Mouse (Mus musculus) forebrain, embryonic 14.5 days (tissue): ENCODE measurements around the gene Gsg1l. TPM values are rescaled to one million over a fixed set of nuclear protein-coding genes. Genes with fewer than 3 reads are reported as not detected.

ENCODE experiments used
- ATAC-seq: fragments of 200-750 bp; cut with Nextera tagmentation; 2 replicates; pipeline ENCODE4 v1.8.0; 2017; ENCODE audit warnings: mild to moderate bottlenecking, moderate library complexity
- DNase-seq: peaks from one replicate; pipeline ENCODE4 v3.0.0-alpha.2; 2015; ENCODE audit warnings: low spot score
- H3K27ac ChIP-seq: fragments of 300-500 bp; sonication (generic); 2 replicates; pipeline ENCODE4 v1.5.1; 2014; ENCODE audit warnings: low read depth, mild to moderate bottlenecking, control low read depth, low read length, moderate library complexity
- H3K27me3 ChIP-seq: fragments of 300-500 bp; sonication (generic); replicated peaks from 2 replicates; pipeline ENCODE4 v1.6.1; 2014; ENCODE audit warnings: low read length, control low read depth, mixed read lengths; ENCODE audit not compliant: control insufficient read depth, insufficient read depth
- H3K36me3 ChIP-seq: fragments of 300-500 bp; sonication (generic); 2 replicates; pipeline ENCODE4 v1.6.1; 2014; ENCODE audit warnings: low read length, control low read depth; ENCODE audit not compliant: control insufficient read depth, insufficient read depth
- H3K4me1 ChIP-seq: fragments of 300-500 bp; sonication (generic); 2 replicates; pipeline ENCODE4 v1.6.1; 2014; ENCODE audit warnings: antibody characterized with exemption, low read length, control low read depth; ENCODE audit not compliant: control insufficient read depth, insufficient read depth
- H3K4me2 ChIP-seq: fragments of 300-500 bp; sonication (generic); 2 replicates; pipeline ENCODE4 v1.6.1; 2014; ENCODE audit warnings: mild to moderate bottlenecking, control low read depth, low read length
- H3K4me3 ChIP-seq: fragments of 300-500 bp; sonication (generic); 2 replicates; pipeline ENCODE4 v1.5.1; 2014; ENCODE audit warnings: low read depth, low read length, control low read depth
- H3K9ac ChIP-seq: fragments of 300-500 bp; sonication (generic); 2 replicates; pipeline ENCODE4 v1.6.1; 2014; ENCODE audit warnings: mild to moderate bottlenecking, low read length, control low read depth, moderate library complexity
- H3K9me3 ChIP-seq: fragments of 300-500 bp; sonication (generic); replicated peaks from 2 replicates; pipeline ENCODE4 v1.6.1; 2016; ENCODE audit warnings: low read length, control low read depth, mixed read lengths; ENCODE audit not compliant: control insufficient read depth
- WGBS: fragments of 180-500 bp; shearing (Covaris S2); extraction: QIAGEN DNeasy Blood & Tissue Kit; methylation state at CpG from one replicate; pipeline ENCODE4 v1.1.7; 2014; 5-methylcytosine and 5-hydroxymethylcytosine counted together
- polyA plus RNA-seq: library from polyadenylated mRNA; unstranded; fragments of >200 nt; fragmentation: Nextera tagmentation; extraction: Ambion mirVana; gene quantifications from 2 replicates; pipeline ENCODE4 v1.2.1, GENCODE M21; 2014

Gene Gsg1l
- 5.0 TPM in 2 replicates for polyA plus RNA-seq

DNA sequence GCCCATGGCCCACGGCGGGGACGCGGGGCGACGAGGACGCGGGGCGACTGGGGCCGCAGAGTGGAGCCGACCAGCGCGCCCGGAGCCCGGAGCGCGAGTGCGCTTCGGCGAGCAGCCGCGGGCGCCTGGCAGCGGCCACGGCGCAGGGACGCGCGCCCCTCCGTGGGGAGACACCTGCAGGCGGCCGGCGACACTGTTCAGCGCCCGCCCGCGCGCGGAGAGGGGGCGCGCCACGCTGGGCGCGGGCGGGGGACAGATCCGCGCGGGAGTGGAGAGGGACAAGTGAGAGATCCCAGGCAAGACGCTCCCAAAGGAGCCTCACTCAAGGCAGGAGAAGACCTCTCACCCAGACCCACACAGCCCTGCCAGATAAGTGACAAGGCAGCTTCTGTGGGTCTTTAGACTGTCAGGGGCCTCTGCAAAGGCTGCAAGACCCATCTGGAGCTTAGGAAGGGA is at the start of gene Gsg1l:
TSS of gene Gsg1l (minus strand) at position 126 of the 456 bp plus-strand sequence.
- Histone ChIP-seq H3K9ac (peak within 1 kb of the TSS; percentile 62), H3K27ac (no peak within 1 kb of the TSS), H3K27me3 (peaks cover 52% of the 10 kb centered on the region), H3K4me1 (peaks cover 13% of the 10 kb centered on the region; the same call in 1 of the 2 replicates), H3K4me3 (peak within 1 kb of the TSS; percentile 61), H3K4me2 (peak within 1 kb of the TSS; percentile 93), H3K36me3 (no peaks in the 10 kb centered on the region), H3K9me3 (no peaks in the 10 kb centered on the region)
- under 1% methylated on average over 44 of the region's 49 CpGs for WGBS
- ATAC-seq: peak; percentile 46
- peak; percentile 43 for DNase-seq

DNA sequence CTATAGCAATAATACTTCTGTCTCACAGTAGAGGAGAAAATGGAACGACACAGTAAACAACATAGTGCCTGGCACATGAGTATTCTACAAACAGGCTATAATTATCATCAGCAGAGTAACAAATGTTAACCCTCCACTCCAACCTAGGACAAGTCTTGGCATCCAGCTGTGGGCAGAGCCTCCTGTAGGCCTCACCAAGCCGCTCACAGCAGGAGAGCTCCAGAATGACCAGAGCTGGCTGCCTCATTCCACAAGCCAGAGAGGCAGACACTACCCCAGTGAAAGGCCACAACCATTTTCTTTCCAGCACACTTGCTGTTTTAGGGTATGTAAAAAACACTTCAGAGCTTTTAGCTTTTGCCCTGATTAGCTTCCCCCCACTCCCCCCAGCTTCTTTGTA is 45.5 kb upstream of the Gsg1l start:
- ATAC-seq: no peak

DNA sequence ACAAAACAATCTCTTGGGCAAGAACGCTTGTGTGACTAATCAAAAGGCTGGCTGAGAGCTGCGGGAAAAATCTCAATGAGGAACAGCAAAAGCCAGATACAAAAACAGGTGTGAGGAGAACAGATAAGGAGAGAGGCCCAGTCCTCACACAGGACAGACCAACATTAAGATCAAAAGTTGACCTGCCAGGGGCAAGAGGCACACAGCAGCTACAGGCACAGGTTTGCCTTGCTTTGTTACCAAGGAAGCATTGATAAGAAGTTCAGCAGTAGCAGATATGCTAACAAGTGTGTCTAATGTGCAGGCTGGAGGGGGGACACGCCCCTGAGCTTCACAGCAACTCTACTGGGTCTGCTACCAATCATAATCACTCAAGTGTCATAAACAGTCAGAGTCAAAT is 44.3 kb upstream of the Gsg1l start:
- Histone ChIP-seq H3K36me3 (peaks cover 74% of the 10 kb centered on the region), H3K9ac (no peak overlapping the region), H3K4me1 (no peaks in the 10 kb centered on the region), H3K4me2 (no peak overlapping the region), H3K4me3 (no peak overlapping the region), H3K27me3 (no peaks in the 10 kb centered on the region), H3K9me3 (no peaks in the 10 kb centered on the region), H3K27ac (no peak overlapping the region)
- 87% methylated on average over 3 of the region's 3 CpGs for WGBS
- no peak for ATAC-seq
- no peak for DNase-seq

More for the DNA sequence above, 45.5 kb upstream of the Gsg1l start:
- Histone ChIP-seq H3K9ac (no peak overlapping the region), H3K27ac (no peak overlapping the region), H3K27me3 (no peaks in the 10 kb centered on the region), H3K36me3 (peaks cover 68% of the 10 kb centered on the region), H3K4me2 (no peak overlapping the region), H3K4me1 (no peaks in the 10 kb centered on the region), H3K9me3 (no peaks in the 10 kb centered on the region), H3K4me3 (no peak overlapping the region)
- no peak for DNase-seq
- WGBS: 86% methylated on average over 2 of the region's 2 CpGs

DNA sequence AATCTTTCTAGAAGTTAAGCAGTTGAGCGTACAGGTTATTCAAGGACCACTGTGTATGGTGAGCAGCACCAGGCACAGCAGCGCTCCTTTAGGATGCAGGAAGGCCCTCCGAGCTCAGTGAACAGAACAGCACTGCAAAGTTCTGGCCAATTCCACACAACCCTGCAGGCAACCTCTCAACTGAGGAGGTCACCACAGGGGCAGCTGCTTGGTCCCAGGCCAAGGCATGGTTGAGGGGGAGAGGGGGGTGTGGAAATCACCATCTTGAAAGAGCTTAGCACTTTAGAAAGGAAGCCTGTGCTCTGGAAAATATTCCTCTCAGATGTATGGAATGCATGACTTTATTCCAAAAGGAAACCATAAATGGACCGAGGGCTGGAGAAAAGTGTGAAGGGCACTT is 39.3 kb upstream of the Gsg1l start:
- Histone ChIP-seq H3K36me3 (peaks cover 62% of the 10 kb centered on the region), H3K9ac (no peak overlapping the region), H3K4me3 (no peak overlapping the region), H3K4me1 (no peaks in the 10 kb centered on the region), H3K27me3 (no peaks in the 10 kb centered on the region), H3K27ac (no peak overlapping the region), H3K9me3 (no peaks in the 10 kb centered on the region), H3K4me2 (no peak overlapping the region)
- WGBS: 94% methylated on average over 4 of the region's 4 CpGs
- DNase-seq (no peak), ATAC-seq (no peak)

DNA sequence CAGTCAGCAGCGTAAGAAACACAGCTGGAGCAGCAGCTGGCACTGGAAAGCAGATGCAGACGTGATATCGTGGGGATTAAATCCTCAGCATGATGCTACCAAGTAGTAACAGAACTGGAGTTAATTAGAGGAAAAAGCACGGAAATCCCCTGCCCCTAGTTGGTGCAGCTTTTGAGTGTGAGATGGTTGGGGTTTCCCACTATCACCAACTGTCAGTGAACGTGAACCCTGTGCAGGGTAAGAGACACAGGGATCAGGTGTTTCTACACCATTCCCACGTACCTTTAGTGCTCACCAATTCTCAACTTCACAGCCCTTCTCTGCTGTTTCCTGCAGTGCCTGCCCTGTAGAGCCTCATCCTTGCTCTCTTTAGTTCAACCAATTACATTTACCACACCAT is 37.6 kb upstream of the Gsg1l start:
- Histone ChIP-seq H3K9ac (no peak overlapping the region), H3K4me3 (no peak overlapping the region), H3K4me2 (no peak overlapping the region), H3K27ac (no peak overlapping the region), H3K9me3 (no peaks in the 10 kb centered on the region), H3K36me3 (peaks cover 67% of the 10 kb centered on the region), H3K4me1 (no peaks in the 10 kb centered on the region), H3K27me3 (no peaks in the 10 kb centered on the region)
- DNase-seq (no peak), ATAC-seq (no peak)
- 68% methylated on average over 6 of the region's 6 CpGs for WGBS

DNA sequence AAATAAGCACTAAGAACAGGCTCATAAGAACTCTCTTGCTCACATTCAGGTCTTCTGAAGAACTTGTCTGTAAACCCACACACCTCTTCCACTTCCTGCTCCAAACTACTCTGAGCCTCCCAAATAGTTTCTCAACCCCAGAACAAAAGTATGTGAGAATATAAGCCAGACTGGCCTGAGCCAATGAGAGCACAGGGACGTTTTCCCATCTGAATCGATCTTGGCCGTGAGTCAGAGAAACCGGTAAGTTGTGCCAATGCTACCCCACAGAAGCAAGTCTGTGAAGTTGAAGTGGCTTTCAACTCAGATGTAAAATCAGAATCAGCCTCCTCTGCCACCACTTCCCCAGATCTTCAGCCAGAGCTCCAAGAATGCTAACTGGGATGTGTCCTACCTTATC is 31.1 kb upstream of the Gsg1l start:
- Histone ChIP-seq H3K4me1 (no peaks in the 10 kb centered on the region), H3K9me3 (no peaks in the 10 kb centered on the region), H3K36me3 (peaks cover 72% of the 10 kb centered on the region), H3K27ac (no peak overlapping the region), H3K27me3 (no peaks in the 10 kb centered on the region), H3K4me2 (no peak overlapping the region), H3K9ac (no peak overlapping the region), H3K4me3 (no peak overlapping the region)
- WGBS: 80% methylated on average over 4 of the region's 4 CpGs
- ATAC-seq: no peak
- no peak for DNase-seq

DNA sequence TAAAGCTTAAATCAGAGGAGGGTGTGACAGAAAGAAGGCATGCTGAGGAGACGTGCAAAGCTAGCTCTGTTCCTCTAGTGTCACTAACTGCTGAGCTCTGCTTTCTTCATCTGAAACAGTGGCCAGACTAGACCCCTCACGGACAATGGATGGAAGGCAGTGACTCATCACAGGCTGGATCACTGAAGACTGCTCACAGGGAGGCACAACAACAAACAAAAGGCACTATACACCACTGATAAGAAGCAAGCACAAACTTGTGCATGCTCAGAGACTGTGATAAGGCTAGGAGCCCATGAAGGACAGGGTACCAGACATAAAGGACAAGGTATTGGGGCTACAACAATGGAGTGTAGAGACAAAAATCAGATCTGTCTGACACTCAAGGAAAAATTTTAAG is 29.0 kb upstream of the Gsg1l start:
- DNase-seq: no peak
- H3K4me2 ChIP-seq: no peak overlapping the region
- H3K4me1 ChIP-seq: no peaks in the 10 kb centered on the region
- WGBS: 90% methylated on average over 2 of the region's 2 CpGs
- no peaks in the 10 kb centered on the region for H3K27me3 ChIP-seq
- H3K36me3 ChIP-seq: peaks cover 87% of the 10 kb centered on the region
- ATAC-seq: no peak
- H3K9me3 ChIP-seq: no peaks in the 10 kb centered on the region
- H3K27ac ChIP-seq: no peak overlapping the region
- no peak overlapping the region for H3K9ac ChIP-seq
- H3K4me3 ChIP-seq: no peak overlapping the region

DNA sequence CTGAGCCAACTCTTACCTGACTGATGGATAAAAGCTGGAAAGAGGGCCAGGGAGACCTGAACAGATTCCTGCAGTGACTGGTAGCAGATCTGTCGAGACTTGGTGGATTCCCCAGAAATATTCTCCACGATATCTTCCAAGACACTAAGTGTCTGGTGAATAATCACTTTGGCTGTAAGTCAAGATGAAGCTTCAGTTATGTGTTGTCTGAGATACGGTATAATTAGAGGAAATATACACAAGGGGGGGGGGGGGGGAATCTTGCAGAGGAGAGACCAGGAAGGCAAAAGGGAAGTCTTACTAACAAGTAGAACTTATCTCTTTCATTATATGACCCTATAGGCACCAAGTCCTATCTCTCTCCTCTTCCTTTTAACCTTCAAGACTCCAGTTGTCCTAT is 27.7 kb upstream of the Gsg1l start:
- WGBS: 84% methylated on average over 3 of the region's 3 CpGs
- Histone ChIP-seq H3K27ac (no peak overlapping the region), H3K4me1 (no peaks in the 10 kb centered on the region), H3K4me3 (no peak overlapping the region), H3K9ac (no peak overlapping the region), H3K27me3 (no peaks in the 10 kb centered on the region), H3K36me3 (peaks cover 90% of the 10 kb centered on the region), H3K4me2 (no peak overlapping the region), H3K9me3 (no peaks in the 10 kb centered on the region)
- no peak for DNase-seq
- ATAC-seq: no peak

DNA sequence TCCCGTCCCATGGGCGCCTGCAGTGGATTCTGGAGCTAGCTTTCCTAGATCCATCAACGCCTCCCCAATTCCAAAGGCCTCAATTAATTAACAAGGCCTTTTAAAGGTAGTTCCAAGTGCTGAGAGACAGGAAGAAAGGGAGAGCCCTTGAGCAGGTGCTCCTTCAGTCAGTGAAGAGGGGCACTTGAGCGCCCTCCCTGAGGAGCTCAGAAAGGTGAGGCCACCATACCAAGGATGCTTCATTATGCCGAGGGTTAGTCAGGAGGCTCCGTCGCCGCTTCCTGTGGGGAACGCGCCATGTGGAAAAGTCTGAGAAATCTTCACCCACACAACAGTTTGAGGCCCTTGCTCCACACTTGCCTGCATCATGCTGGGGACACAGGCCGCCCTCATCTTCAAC is 18.2 kb upstream of the Gsg1l start:
- ATAC-seq: no peak
- 94% methylated on average over 11 of the region's 11 CpGs for WGBS
- Histone ChIP-seq H3K36me3 (peaks cover 78% of the 10 kb centered on the region), H3K4me1 (no peaks in the 10 kb centered on the region), H3K27ac (no peak overlapping the region), H3K4me3 (no peak overlapping the region), H3K4me2 (no peak overlapping the region), H3K9ac (no peak overlapping the region), H3K9me3 (no peaks in the 10 kb centered on the region), H3K27me3 (no peaks in the 10 kb centered on the region)
- no peak for DNase-seq
